12 mouse cellular contexts compared by ENCODE assay signal in genomic region chr17:90704773-90705172, GRCm38 (mm10).
DNase-seq lines count a peak whose midpoint lies in the region; ATAC-seq and TF ChIP-seq lines count a peak whose summit lies in the region.
"Had no signal": no experiment of that assay in that cellular context is flagged by ENCODE, and none has a peak within 500 bp of the region (broad histone marks: within the 10 kb centered on the region; RNA-seq: fewer than 3 reads in every experiment).

No protein-coding gene starts in this region.

- WGBS in hindbrain, embryonic 14.5 days = 37% methylated on average over 4 of the region's 4 CpGs
- WGBS in midbrain, embryonic 13.5 days = 51% methylated on average over 4 of the region's 4 CpGs
- WGBS in thymus, adult 2 months = 95% methylated on average over 4 of the region's 4 CpGs

- TF ChIP-seq CTCF in thymus, adult 2 months (IDR thresholded peaks at IDR 0.05; ENCODE audit: borderline replicate concordance, control insufficient read depth, extremely low read depth, insufficient read depth, low read length, poor library complexity) = no peak

- H3K9me3 ChIP-seq in hindbrain, embryonic 14.5 days (ENCODE audit: control insufficient read depth, low read length) = no peaks in the 10 kb centered on the region
- H3K9me3 ChIP-seq in midbrain, embryonic 13.5 days = no peaks in the 10 kb centered on the region
- H3K9me3 ChIP-seq: liver, embryonic 15.5 days; megakaryocyte, embryonic 14.5 days had no signal

- H3K9ac ChIP-seq in hindbrain, embryonic 14.5 days = no peak overlapping the region
- H3K9ac ChIP-seq in midbrain, embryonic 13.5 days (replicated peaks) = no peak overlapping the region
- H3K9ac ChIP-seq: liver, embryonic 15.5 days had no signal

- peak; percentile 40 to 49 for DNase-seq in right cerebral cortex, adult 2 months (ENCODE audit: low spot score in 2 of 2)
- DNase-seq in right cerebral cortex, postnatal 14 days = no peak
- no peak for DNase-seq in hindbrain, embryonic 14.5 days (ENCODE audit: low spot score)
- DNase-seq in urinary bladder, adult 2 months (ENCODE audit: low spot score) = no peak
- no peak for DNase-seq in ovary, postnatal 14 days (ENCODE audit: low spot score)
- DNase-seq in thymus, adult 2 months = no peak
- DNase-seq: embryo, embryonic 11 days had no signal

- H3K36me3 ChIP-seq in hindbrain, embryonic 14.5 days (replicated peaks; ENCODE audit: control insufficient read depth, insufficient read depth) = no peaks in the 10 kb centered on the region
- H3K36me3 ChIP-seq in midbrain, embryonic 13.5 days = no peaks in the 10 kb centered on the region
- H3K36me3 ChIP-seq in thymus, adult 2 months (ENCODE audit: control insufficient read depth, insufficient read depth, low read length) = no peaks in the 10 kb centered on the region
- H3K36me3 ChIP-seq: liver, embryonic 15.5 days had no signal

- H3K27ac ChIP-seq in hindbrain, embryonic 14.5 days = no peak overlapping the region
- H3K27ac ChIP-seq in midbrain, embryonic 13.5 days = no peak overlapping the region
- no peak overlapping the region for H3K27ac ChIP-seq in thymus, adult 2 months (ENCODE audit: control insufficient read depth, insufficient read depth, low read length)
- H3K27ac ChIP-seq: liver, embryonic 15.5 days; stomach, postnatal 0 days had no signal

- peak; percentile 64; the same call in 1 of the 2 replicates for ATAC-seq in hindbrain, embryonic 14.5 days (ENCODE audit: low FRiP score)
- ATAC-seq in midbrain, embryonic 13.5 days = peak; percentile 85
- ATAC-seq: intestine, embryonic 16.5 days had no signal

- H3K4me1 ChIP-seq in hindbrain, embryonic 14.5 days (replicated peaks; ENCODE audit: control insufficient read depth, insufficient read depth, low read length) = no peaks in the 10 kb centered on the region
- H3K4me1 ChIP-seq in midbrain, embryonic 13.5 days (replicated peaks) = peaks cover 9% of the 10 kb centered on the region
- no peaks in the 10 kb centered on the region for H3K4me1 ChIP-seq in thymus, adult 2 months (replicated peaks; ENCODE audit: control insufficient read depth, insufficient read depth, low read length)
- H3K4me1 ChIP-seq: liver, embryonic 15.5 days; megakaryocyte, embryonic 14.5 days had no signal

- no peaks in the 10 kb centered on the region for H3K27me3 ChIP-seq in hindbrain, embryonic 14.5 days (ENCODE audit: control insufficient read depth, insufficient read depth, low read length)
- H3K27me3 ChIP-seq in midbrain, embryonic 13.5 days = no peaks in the 10 kb centered on the region
- no peaks in the 10 kb centered on the region for H3K27me3 ChIP-seq in thymus, adult 2 months (ENCODE audit: control insufficient read depth, insufficient read depth, low read length)
- H3K27me3 ChIP-seq: liver, embryonic 15.5 days; megakaryocyte, embryonic 14.5 days had no signal

- H3K4me2 ChIP-seq in hindbrain, embryonic 14.5 days (replicated peaks) = no peak overlapping the region
- H3K4me2 ChIP-seq in midbrain, embryonic 13.5 days (replicated peaks) = no peak overlapping the region
- H3K4me2 ChIP-seq: liver, embryonic 15.5 days had no signal

- H3K4me3 ChIP-seq in hindbrain, embryonic 14.5 days (replicated peaks; ENCODE audit: low read length) = no peak overlapping the region
- no peak overlapping the region for H3K4me3 ChIP-seq in midbrain, embryonic 13.5 days (replicated peaks)
- no peak overlapping the region for H3K4me3 ChIP-seq in thymus, adult 2 months (ENCODE audit: control insufficient read depth, insufficient read depth, low read length)
- H3K4me3 ChIP-seq: liver, embryonic 15.5 days; megakaryocyte, embryonic 14.5 days had no signal

- no peak for TF ChIP-seq POLR2A in thymus, adult 2 months (IDR thresholded peaks at IDR 0.05; ENCODE audit: control insufficient read depth, extremely low read depth, insufficient read depth, low read length, poor library complexity)

Comparison
In these comparisons a context has a peak if more than half of its experiments do, and no peak if none do; other contexts are left out.
1. DNase-seq: peak in right cerebral cortex, adult 2 months (2 of 2); none in right cerebral cortex, postnatal 14 days (single experiment), hindbrain, embryonic 14.5 days (single experiment), urinary bladder, adult 2 months (single experiment), ovary, postnatal 14 days (single experiment) and thymus, adult 2 months (single experiment).